Mouse (Mus musculus) thymus, postnatal 4 days (tissue): ENCODE measurements at regions not wholly inside any gene's neighbourhood (a gene's known extent, or its start where the extent isn't known, plus 50 kb on each side); places are given as distances from the start of the nearest gene placed in this dataset.

ENCODE experiments used
- DNase-seq: peaks from one replicate; pipeline ENCODE4 v3.0.0; 2021

GRCm38 (mm10) chr16:77166722-77167121 is 153.2 kb downstream of the Usp25 start:
- DNase-seq = peak; percentile 64

GRCm38 (mm10) chr16:77173026-77173692 is 159.7 kb downstream of the Usp25 start:
- DNase-seq = no peak

DNA sequence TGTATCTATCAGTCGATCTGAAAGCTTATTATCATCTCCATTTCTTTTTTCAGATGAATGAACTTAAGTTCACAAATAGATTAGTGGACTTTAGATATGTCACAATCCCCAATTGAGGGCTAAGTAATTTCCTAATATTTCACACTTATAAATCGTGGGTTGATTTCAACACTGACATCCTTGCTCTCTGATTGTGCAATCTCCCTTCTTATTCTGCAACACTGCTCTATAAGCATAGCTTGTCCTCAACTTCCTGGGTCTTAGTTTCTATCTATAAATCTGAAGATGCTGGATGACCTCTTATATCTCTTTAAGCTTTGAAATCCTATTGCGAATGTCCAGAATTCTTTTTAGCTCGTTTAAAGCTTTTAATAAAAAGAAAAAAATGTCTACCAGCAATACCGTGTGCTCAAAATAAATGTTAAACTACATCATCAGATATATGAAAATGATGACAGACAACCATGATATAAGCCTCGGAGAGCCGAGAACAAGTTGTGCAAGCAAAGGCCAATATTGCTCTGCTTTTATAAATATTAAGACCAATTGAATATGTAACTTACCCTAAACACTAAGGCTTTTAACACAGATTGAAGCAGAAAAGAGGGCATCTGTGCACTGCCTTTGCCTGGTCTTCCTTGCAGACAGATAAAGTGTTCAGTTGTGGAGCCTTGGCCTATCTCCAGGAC is 161.4 kb downstream of the Usp25 start:
- no peak for DNase-seq

DNA sequence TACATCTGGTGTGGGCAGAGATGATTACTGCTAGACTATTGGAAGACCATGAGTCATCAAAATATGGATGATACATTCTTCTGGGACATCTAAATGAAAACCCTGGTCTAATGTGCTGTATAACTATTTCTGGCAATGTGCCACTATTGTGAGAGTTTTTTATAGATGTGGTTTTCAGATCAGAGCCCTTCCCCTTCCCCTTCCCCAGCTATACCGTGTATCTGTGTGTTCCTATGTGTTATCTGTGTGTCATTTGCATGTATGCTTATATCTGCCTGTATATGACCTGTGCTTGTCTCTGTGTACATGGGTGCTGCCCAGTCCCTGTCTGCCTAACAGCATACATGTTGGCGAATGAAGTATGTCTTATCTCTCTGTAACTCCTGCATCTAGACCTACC is 167.5 kb downstream of the Usp25 start:
- no peak for DNase-seq
